Mouse (Mus musculus): ENCODE results near the gene Slamf9.
A peak's percentile ranks its signal among the peaks of the same experiment; 100 is the strongest.

The Slamf9 gene

GRCm38 (mm10) chr1:172462534-172462933, 12.6 kb upstream of the Slamf9 start:
- DNase-seq, result no peak

- no peak for DNase-seq
Measured at GRCm38 (mm10) chr1:172463387-172464333, 11.5 kb upstream of the Slamf9 start.

GRCm38 (mm10) chr1:172468301-172468877, 6.8 kb upstream of the Slamf9 start:
- no peak for DNase-seq

- DNase-seq, result peak; percentile 28 to 64
Measured at GRCm38 (mm10) chr1:172469373-172469772, 5.8 kb upstream of the Slamf9 start.

- no peak for DNase-seq
Measured at GRCm38 (mm10) chr1:172469810-172470448, 5.2 kb upstream of the Slamf9 start.

- no peak for DNase-seq
Measured at GRCm38 (mm10) chr1:172472909-172473308, 2.2 kb upstream of the Slamf9 start.

- DNase-seq, result no peak
Measured at GRCm38 (mm10) chr1:172474196-172474595, 962 bp upstream of the Slamf9 start.

GRCm38 (mm10) chr1:172478020-172478419, 2.9 kb downstream of the Slamf9 start:
- DNase-seq, result no peak

GRCm38 (mm10) chr1:172480376-172480775, 5.2 kb downstream of the Slamf9 start:
- no peak for DNase-seq

GRCm38 (mm10) chr1:172481111-172481510, 6.0 kb downstream of the Slamf9 start:
- DNase-seq, result no peak

GRCm38 (mm10) chr1:172481540-172482280, 6.6 kb downstream of the Slamf9 start, which contains the start of gene Igsf9:
Igsf9 (plus strand) TSS chr1:172481788.
- DNase-seq, result peak; percentile 86 to 87

- DNase-seq, result peak; percentile 59 to 66
Measured at GRCm38 (mm10) chr1:172482518-172483360, 7.6 kb downstream of the Slamf9 start.

- no peak for DNase-seq
Measured at GRCm38 (mm10) chr1:172483361-172483660, 8.2 kb downstream of the Slamf9 start.

GRCm38 (mm10) chr1:172484236-172484635, 9.1 kb downstream of the Slamf9 start:
- no peak for DNase-seq

GRCm38 (mm10) chr1:172484671-172485070, 9.5 kb downstream of the Slamf9 start:
- DNase-seq, result no peak

- no peak for DNase-seq
Measured at GRCm38 (mm10) chr1:172485821-172486220, 10.7 kb downstream of the Slamf9 start.

- DNase-seq, result no peak
Measured at GRCm38 (mm10) chr1:172486236-172486635, 11.1 kb downstream of the Slamf9 start.

GRCm38 (mm10) chr1:172486651-172487050, 11.5 kb downstream of the Slamf9 start:
- DNase-seq, result no peak

GRCm38 (mm10) chr1:172487859-172488258, 12.7 kb downstream of the Slamf9 start:
- DNase-seq, result no peak

- no peak for DNase-seq
Measured at GRCm38 (mm10) chr1:172488831-172489230, 13.7 kb downstream of the Slamf9 start.

GRCm38 (mm10) chr1:172489585-172490250, 14.6 kb downstream of the Slamf9 start:
- DNase-seq, result no peak
